Mouse (Mus musculus): ENCODE results near the gene Gtsf1l. TPM values are rescaled to one million over a fixed set of nuclear protein-coding genes. Genes with fewer than 3 reads are reported as not detected.
A peak's percentile ranks its signal among the peaks of the same experiment; 100 is the strongest.

Gtsf1l gene
- polyA plus RNA-seq, 2 experiments from 2014 or later, result not detected

GRCm38 (mm10) chr2:163048125-163048524, 39.5 kb downstream of the Gtsf1l start:
- ATAC-seq, result peak; percentile 86

- ATAC-seq, result no peak
Measured at GRCm38 (mm10) chr2:163039940-163040339, 47.7 kb downstream of the Gtsf1l start.

Other genes with a start within 250 kb of the Gtsf1l start
- 10 to 100 TPM; 39.6 to 43.9 TPM for gene Srsf6, start 156.3 kb downstream of the Gtsf1l start, polyA plus RNA-seq (2017; shearing (Covaris generic))
- under 1 TPM; 0.12 to 0.64 TPM for gene L3mbtl1, start 144.4 kb downstream of the Gtsf1l start, polyA plus RNA-seq (2017; shearing (Covaris generic))
- under 1 TPM in 1 of 2 experiments, not detected in 1; 0.16 TPM for gene Sgk2, start 100.5 kb downstream of the Gtsf1l start, polyA plus RNA-seq (2017; shearing (Covaris generic))
- 10 to 100 TPM; 67.2 to 74.9 TPM for gene Ift52, start 70.5 kb downstream of the Gtsf1l start, polyA plus RNA-seq (2017; shearing (Covaris generic))
- 1 to 10 TPM; 3.2 to 4.7 TPM for gene Mybl2, start 33.2 kb downstream of the Gtsf1l start, polyA plus RNA-seq (2017; shearing (Covaris generic))
- gene Tox2, start 115.3 kb upstream of the Gtsf1l start, polyA plus RNA-seq (2017; shearing (Covaris generic)), result 10 to 100 TPM in 1 of 2 experiments, 1 to 10 TPM in 1; 4.7 to 11.8 TPM